Mouse (Mus musculus) erythroblast, embryonic 14.5 days (primary cell): ENCODE measurements at regions not wholly inside any gene's neighbourhood (a gene's known extent, or its start where the extent isn't known, plus 50 kb on each side); places are given as distances from the start of the nearest gene placed in this dataset.

Experiments used
- H3K27me3 ChIP-seq: 2 replicates; pipeline ENCODE4 v1.6.1; 2012; ENCODE audit warnings: inconsistent platforms; ENCODE audit not compliant: control insufficient read depth
- H3K36me3 ChIP-seq: 2 replicates; pipeline ENCODE4 v1.6.1; 2012; ENCODE audit warnings: mild to moderate bottlenecking, inconsistent platforms; ENCODE audit not compliant: control insufficient read depth
- H3K4me1 ChIP-seq: 2 replicates; pipeline ENCODE4 v1.6.1; 2012; ENCODE audit warnings: inconsistent platforms; ENCODE audit not compliant: control insufficient read depth
- H3K4me3 ChIP-seq: replicated peaks from 2 replicates; pipeline ENCODE3; 2012; ENCODE audit warnings: moderate library complexity, mild to moderate bottlenecking, inconsistent platforms
- H3K9me3 ChIP-seq: 2 replicates; pipeline ENCODE4 v1.6.1; 2012; ENCODE audit warnings: low read length, inconsistent platforms, mixed read lengths; ENCODE audit not compliant: control insufficient read depth
- GATA1 ChIP-seq: IDR thresholded peaks from 2 replicates; pipeline ENCODE4 v1.6.1; 2012; ENCODE audit warnings: low read length, inconsistent platforms, mixed read lengths
- TAL1 ChIP-seq: IDR thresholded peaks from 3 replicates; pipeline ENCODE4 v1.6.1; 2012; ENCODE audit warnings: low read length, inconsistent platforms, mixed read lengths

DNA sequence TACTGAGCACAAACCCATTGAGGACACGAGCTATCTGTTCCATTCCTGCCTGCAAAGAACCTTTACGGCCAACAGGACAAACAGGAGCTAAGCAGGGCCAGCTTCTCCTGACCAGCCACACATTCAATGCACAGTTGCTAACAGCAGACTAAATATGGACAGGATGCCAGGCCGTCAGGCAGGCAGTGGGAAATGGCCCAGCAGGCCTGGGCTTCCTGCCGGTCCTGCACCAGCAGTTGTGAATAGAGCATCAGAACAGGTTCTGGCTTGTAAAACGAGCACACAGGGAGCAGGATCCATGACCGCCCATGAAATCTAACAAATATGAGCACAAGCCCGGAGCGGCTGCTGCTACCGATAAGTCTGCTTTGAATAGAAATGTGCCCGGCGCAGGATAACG is 384.0 kb downstream of the Ajap1 start:
- H3K4me3 ChIP-seq, result no peak overlapping the region
- H3K9me3 ChIP-seq, result peaks cover 43% of the 10 kb centered on the region
- no peak for TF ChIP-seq TAL1
- no peaks in the 10 kb centered on the region for H3K27me3 ChIP-seq
- no peaks in the 10 kb centered on the region for H3K4me1 ChIP-seq
- no peaks in the 10 kb centered on the region for H3K36me3 ChIP-seq

DNA sequence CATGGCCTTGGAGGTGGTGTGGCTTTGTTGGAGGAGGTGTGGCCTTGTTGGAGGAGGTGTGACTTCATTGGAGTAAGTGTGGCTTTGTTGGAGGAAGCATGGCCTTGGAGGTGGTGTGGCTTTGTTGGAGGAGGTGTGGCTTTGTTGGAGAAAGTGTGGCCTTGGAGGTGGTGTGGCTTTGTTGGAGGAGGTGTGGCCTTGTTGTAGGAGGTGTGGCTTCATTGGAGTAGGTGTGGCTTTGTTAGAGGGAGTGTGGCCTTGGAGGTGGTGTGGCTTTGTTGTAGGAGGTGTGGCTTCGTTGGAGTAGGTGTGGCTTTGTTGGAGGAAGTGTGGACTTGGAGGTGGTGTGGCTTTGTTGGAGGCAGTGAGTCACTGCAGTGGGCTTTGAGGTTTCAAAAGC is 385.0 kb downstream of the Ajap1 start:
- H3K4me3 ChIP-seq, result no peak overlapping the region
- H3K9me3 ChIP-seq, result peaks cover 48% of the 10 kb centered on the region
- TF ChIP-seq TAL1, result no peak
- no peak for TF ChIP-seq GATA1
- no peaks in the 10 kb centered on the region for H3K27me3 ChIP-seq
- H3K4me1 ChIP-seq, result no peaks in the 10 kb centered on the region
- no peaks in the 10 kb centered on the region for H3K36me3 ChIP-seq

GRCm38 (mm10) chr4:153093129-153093528 is 389.5 kb downstream of the Ajap1 start:
- H3K27me3 ChIP-seq, result no peaks in the 10 kb centered on the region
- peaks cover 48% of the 10 kb centered on the region for H3K9me3 ChIP-seq
- H3K4me1 ChIP-seq, result no peaks in the 10 kb centered on the region
- H3K4me3 ChIP-seq, result no peak overlapping the region
- TF ChIP-seq TAL1 (no peak), GATA1 (no peak)
- H3K36me3 ChIP-seq, result no peaks in the 10 kb centered on the region

DNA sequence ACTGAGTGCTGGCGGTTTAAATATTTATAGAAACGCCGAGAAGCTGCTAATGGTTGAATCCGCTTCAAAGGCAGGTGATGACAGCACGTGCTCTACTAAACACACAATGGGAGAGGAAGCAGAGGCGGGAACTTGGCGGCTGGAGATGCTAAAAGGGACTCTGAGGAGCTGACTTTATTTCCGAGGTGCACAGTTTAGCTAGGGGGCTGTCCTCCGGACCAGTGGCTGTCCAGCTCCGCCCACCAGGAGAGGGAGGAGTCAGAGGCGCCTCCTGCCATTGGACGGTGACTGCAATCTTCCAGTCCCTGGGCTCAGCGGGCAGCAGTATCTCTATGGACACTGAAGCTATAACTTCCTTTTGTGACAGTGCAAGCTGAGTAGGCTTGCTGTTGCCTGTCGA is 400.4 kb downstream of the Ajap1 start:
- Histone ChIP-seq H3K4me3 (no peak overlapping the region), H3K9me3 (peaks cover 58% of the 10 kb centered on the region), H3K27me3 (no peaks in the 10 kb centered on the region), H3K4me1 (no peaks in the 10 kb centered on the region), H3K36me3 (no peaks in the 10 kb centered on the region)
- TF ChIP-seq TAL1 (no peak), GATA1 (no peak)

DNA sequence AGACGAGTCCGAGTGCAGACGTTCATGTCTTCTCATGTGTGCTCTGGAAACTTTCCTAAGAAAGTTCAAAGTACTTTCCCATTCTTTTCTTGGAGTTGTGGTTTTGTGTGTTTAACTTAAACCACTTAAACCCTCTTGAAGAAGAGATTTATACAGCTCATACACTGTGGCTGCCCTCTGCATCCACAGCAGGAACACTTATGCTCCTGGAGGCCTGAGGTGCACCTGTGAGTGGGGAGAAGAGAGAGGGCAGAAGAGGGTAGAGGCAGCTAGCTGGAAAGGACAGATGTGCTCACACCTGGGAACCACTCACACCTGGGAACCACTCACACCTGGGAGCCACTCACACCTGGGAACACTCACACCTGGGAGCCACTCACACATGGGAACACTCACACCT is 408.0 kb downstream of the Ajap1 start:
- Histone ChIP-seq H3K36me3 (no peaks in the 10 kb centered on the region), H3K4me3 (no peak overlapping the region), H3K27me3 (no peaks in the 10 kb centered on the region), H3K9me3 (peaks cover 40% of the 10 kb centered on the region), H3K4me1 (no peaks in the 10 kb centered on the region)
- TF ChIP-seq TAL1 (no peak), GATA1 (no peak)

GRCm38 (mm10) chr4:153070190-153070745 is 412.3 kb downstream of the Ajap1 start:
- Histone ChIP-seq H3K4me3 (no peak overlapping the region), H3K27me3 (no peaks in the 10 kb centered on the region), H3K4me1 (no peaks in the 10 kb centered on the region), H3K36me3 (no peaks in the 10 kb centered on the region), H3K9me3 (peaks cover 54% of the 10 kb centered on the region)
- TF ChIP-seq GATA1 (no peak), TAL1 (no peak)

- no peaks in the 10 kb centered on the region for H3K27me3 ChIP-seq
- H3K4me3 ChIP-seq, result no peak overlapping the region
- H3K36me3 ChIP-seq, result no peaks in the 10 kb centered on the region
- no peaks in the 10 kb centered on the region for H3K4me1 ChIP-seq
- H3K9me3 ChIP-seq, result peaks cover 63% of the 10 kb centered on the region
- TF ChIP-seq TAL1, result no peak
- TF ChIP-seq GATA1, result no peak
Measured at GRCm38 (mm10) chr4:153068484-153069033, 414.1 kb downstream of the Ajap1 start.

- Histone ChIP-seq H3K4me3 (no peak overlapping the region), H3K27me3 (no peaks in the 10 kb centered on the region)
Measured at GRCm38 (mm10) chr4:153064021-153064605, 418.5 kb downstream of the Ajap1 start.

GRCm38 (mm10) chr4:153063402-153063801 is 419.2 kb downstream of the Ajap1 start:
- TF ChIP-seq GATA1 (no peak), TAL1 (no peak)
- Histone ChIP-seq H3K36me3 (no peaks in the 10 kb centered on the region), H3K4me3 (no peak overlapping the region), H3K27me3 (no peaks in the 10 kb centered on the region), H3K9me3 (peaks cover 92% of the 10 kb centered on the region), H3K4me1 (no peaks in the 10 kb centered on the region)

More at GRCm38 (mm10) chr4:153064021-153064605, 418.5 kb downstream of the Ajap1 start:
- Histone ChIP-seq H3K36me3 (no peaks in the 10 kb centered on the region), H3K4me1 (no peaks in the 10 kb centered on the region), H3K9me3 (peaks cover 91% of the 10 kb centered on the region)
- no peak for TF ChIP-seq GATA1
- TF ChIP-seq TAL1, result no peak

GRCm38 (mm10) chr4:153058152-153058551 is 424.5 kb downstream of the Ajap1 start:
- H3K9me3 ChIP-seq, result peaks cover 89% of the 10 kb centered on the region
- TF ChIP-seq TAL1, result no peak
- TF ChIP-seq GATA1, result no peak

More at GRCm38 (mm10) chr4:153058152-153058551, 424.5 kb downstream of the Ajap1 start:
- Histone ChIP-seq H3K36me3 (no peaks in the 10 kb centered on the region), H3K4me3 (no peak overlapping the region), H3K27me3 (no peaks in the 10 kb centered on the region), H3K4me1 (no peaks in the 10 kb centered on the region)
